Mouse (Mus musculus): ENCODE measurements around the gene 1700040F15Rik. TPM values are rescaled to one million over a fixed set of nuclear protein-coding genes. Genes with fewer than 3 reads are reported as not detected.
"Not testable (repeated sequence)": the region's sequence is repeated elsewhere in the genome, so short reads cannot be mapped to it uniquely, and the experiment has no call there.

Gene 1700040F15Rik
- polyA plus RNA-seq (2012; fragmentation: generic; extraction: Trizol): not detected

DNA sequence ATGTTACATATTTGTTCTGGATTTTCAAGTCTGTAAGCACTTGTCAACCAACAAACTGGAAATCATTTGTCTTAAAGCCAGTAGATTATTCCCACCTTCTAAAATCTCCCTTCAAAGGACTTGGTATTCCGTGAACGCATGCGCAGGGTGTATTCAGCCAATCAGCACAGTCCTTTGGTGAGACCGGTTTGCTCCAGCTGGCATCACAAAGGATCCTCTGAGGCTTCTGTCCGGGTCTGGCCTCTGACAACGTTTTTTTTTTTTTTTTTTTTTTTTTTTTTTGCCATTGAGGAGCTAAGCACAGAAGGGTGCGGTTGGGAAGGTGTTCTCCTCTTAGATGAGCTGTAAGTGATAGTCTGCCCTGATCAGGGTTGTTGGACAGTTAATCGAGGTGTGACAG is at the start of gene 1700040F15Rik:
1700040F15Rik (plus strand) TSS at position 301 of the 400 bp plus-strand sequence.
- not testable (repeated sequence) for H3K27me3 ChIP-seq (ENCODE audit: control insufficient read depth, insufficient read depth, insufficient read length); H3K4me3 ChIP-seq; H3K79me2 ChIP-seq (ENCODE audit: control insufficient read depth, insufficient read depth); H3K36me3 ChIP-seq (ENCODE audit: control insufficient read depth, insufficient read depth); H3K4me2 ChIP-seq (ENCODE audit: low read depth); H3ac ChIP-seq (ENCODE audit: control insufficient read depth, insufficient read length)

Data from myocyte (in vitro differentiated cells).